Mouse (Mus musculus) stomach, postnatal 0 days (tissue): Measurements from ENCODE around the gene Gm17334. TPM values are rescaled to one million over a fixed set of nuclear protein-coding genes. Genes with fewer than 3 reads are reported as not detected.

Experiments
- ATAC-seq: fragments of 200-750 bp; cut with Nextera tagmentation; 2 replicates; pipeline ENCODE4 v1.8.0; 2017; ENCODE audit not compliant: low FRiP score, low TSS enrichment
- DNase-seq: peaks from one replicate; pipeline ENCODE4 v3.0.0-alpha.2; 2016; ENCODE audit warnings: low spot score
- H3K27ac ChIP-seq: fragments of 300-500 bp; sonication (generic); replicated peaks from 2 replicates; pipeline ENCODE4 v1.5.1; 2014; ENCODE audit warnings: mild to moderate bottlenecking, control low read depth
- H3K27me3 ChIP-seq: fragments of 300-500 bp; sonication (generic); 2 replicates; pipeline ENCODE4 v1.6.1; 2014; ENCODE audit warnings: low read length; ENCODE audit not compliant: control insufficient read depth, insufficient read depth
- H3K36me3 ChIP-seq: fragments of 300-500 bp; sonication (generic); 2 replicates; pipeline ENCODE4 v1.6.1; 2014; ENCODE audit warnings: low read length, mixed read lengths; ENCODE audit not compliant: control insufficient read depth, insufficient read depth
- H3K4me1 ChIP-seq: fragments of 300-500 bp; sonication (generic); replicated peaks from 2 replicates; pipeline ENCODE4 v1.6.1; 2014; ENCODE audit warnings: antibody characterized with exemption; ENCODE audit not compliant: control insufficient read depth, insufficient read depth
- H3K4me2 ChIP-seq: fragments of 300-500 bp; sonication (generic); replicated peaks from 2 replicates; pipeline ENCODE4 v1.6.1; 2014; ENCODE audit warnings: low read depth, mild to moderate bottlenecking, control low read depth, moderate library complexity
- H3K4me3 ChIP-seq: fragments of 300-500 bp; sonication (generic); 2 replicates; pipeline ENCODE4 v1.5.1; 2014; ENCODE audit warnings: low read depth, low read length, control low read depth
- H3K9ac ChIP-seq: fragments of 300-500 bp; sonication (generic); 2 replicates; pipeline ENCODE4 v1.6.1; 2014; ENCODE audit warnings: mild to moderate bottlenecking, low read length, control low read depth, mixed read lengths
- H3K9me3 ChIP-seq: fragments of 300-500 bp; sonication (generic); 2 replicates; pipeline ENCODE4 v1.6.1; 2016; ENCODE audit warnings: low read length; ENCODE audit not compliant: control insufficient read depth
- CTCF ChIP-seq: IDR thresholded peaks from 2 replicates; pipeline ENCODE4 v1.5.1; 2016; ENCODE audit warnings: antibody characterized with exemption, low read depth, mild to moderate bottlenecking, moderate library complexity
- EP300 ChIP-seq: optimal IDR thresholded peaks from 2 replicates; pipeline ENCODE3; 2016; ENCODE audit warnings: antibody characterized with exemption
- WGBS: fragments of 180-500 bp; shearing (Covaris S2); extraction: QIAGEN DNeasy Blood & Tissue Kit; methylation state at CpG from one replicate; pipeline ENCODE4 v1.1.7; 2014; 5-methylcytosine and 5-hydroxymethylcytosine counted together
- polyA plus RNA-seq: library from polyadenylated mRNA; unstranded; fragments of >200 nt; fragmentation: Nextera tagmentation; extraction: Ambion mirVana; gene quantifications from 2 replicates; pipeline ENCODE4 v1.2.1, GENCODE M21; 2015

The Gm17334 gene
- polyA plus RNA-seq, 1 experiment from 2014 or later: 0.17 TPM

GRCm38 (mm10) chr11:53794671-53795557 is 21.9 kb upstream of the Gm17334 start:
- peak overlapping the region; percentile 17; the same call in 1 of the 2 replicates for H3K4me2 ChIP-seq
- no peaks in the 10 kb centered on the region for H3K9me3 ChIP-seq
- H3K27me3 ChIP-seq: no peaks in the 10 kb centered on the region
- TF ChIP-seq EP300 (no peak), CTCF (peak; percentile 39; the same call in 1 of the 2 replicates)
- no peak overlapping the region for H3K4me3 ChIP-seq
- peak; percentile 59 for DNase-seq
- H3K4me1 ChIP-seq: peaks cover 17% of the 10 kb centered on the region
- H3K9ac ChIP-seq: no peak overlapping the region
- ATAC-seq: peak; percentile 66
- WGBS: 34% methylated on average over 25 of the region's 25 CpGs
- H3K36me3 ChIP-seq: no peaks in the 10 kb centered on the region
- peak overlapping the region; percentile 84 for H3K27ac ChIP-seq

GRCm38 (mm10) chr11:53794015-53794414 is 21.0 kb upstream of the Gm17334 start:
- no peak for TF ChIP-seq CTCF
- no peak for TF ChIP-seq EP300
- H3K9ac ChIP-seq: no peak overlapping the region
- WGBS: 65% methylated on average over 3 of the region's 3 CpGs
- 0 out of 2 replicates have a peak overlapping the region, but pooled peaks have one; percentile 14 for H3K27ac ChIP-seq
- no peak overlapping the region for H3K4me3 ChIP-seq
- no peaks in the 10 kb centered on the region for H3K27me3 ChIP-seq
- no peaks in the 10 kb centered on the region for H3K9me3 ChIP-seq
- no peak overlapping the region for H3K4me2 ChIP-seq
- peaks cover 17% of the 10 kb centered on the region for H3K4me1 ChIP-seq
- H3K36me3 ChIP-seq: no peaks in the 10 kb centered on the region
- DNase-seq: no peak
- ATAC-seq: no peak

- DNase-seq: no peak
- TF ChIP-seq CTCF (no peak), EP300 (no peak)
- ATAC-seq: no peak
Observed at GRCm38 (mm10) chr11:53792986-53793385, 20.0 kb upstream of the Gm17334 start.

GRCm38 (mm10) chr11:53789277-53789676 is 16.3 kb upstream of the Gm17334 start:
- no peak overlapping the region for H3K4me3 ChIP-seq
- no peak overlapping the region for H3K4me2 ChIP-seq
- H3K4me1 ChIP-seq: no peaks in the 10 kb centered on the region
- H3K27ac ChIP-seq: no peak overlapping the region
- no peak overlapping the region for H3K9ac ChIP-seq
- H3K27me3 ChIP-seq: no peaks in the 10 kb centered on the region
- 74% methylated on average over 3 of the region's 3 CpGs for WGBS
- H3K9me3 ChIP-seq: no peaks in the 10 kb centered on the region
- ATAC-seq: no peak
- no peaks in the 10 kb centered on the region for H3K36me3 ChIP-seq
- no peak for DNase-seq
- TF ChIP-seq EP300 (no peak), CTCF (no peak)

More at GRCm38 (mm10) chr11:53792986-53793385, 20.0 kb upstream of the Gm17334 start:
- no peak overlapping the region for H3K4me3 ChIP-seq
- peaks cover 17% of the 10 kb centered on the region for H3K4me1 ChIP-seq
- no peak overlapping the region for H3K27ac ChIP-seq
- H3K36me3 ChIP-seq: no peaks in the 10 kb centered on the region
- no peak overlapping the region for H3K4me2 ChIP-seq
- no peaks in the 10 kb centered on the region for H3K9me3 ChIP-seq
- H3K27me3 ChIP-seq: no peaks in the 10 kb centered on the region
- no peak overlapping the region for H3K9ac ChIP-seq
- WGBS: 50% methylated on average over 3 of the region's 3 CpGs

- no peak overlapping the region for H3K9ac ChIP-seq
- H3K9me3 ChIP-seq: no peaks in the 10 kb centered on the region
- no peak overlapping the region for H3K4me3 ChIP-seq
- no peak; the same call in 1 of the 2 replicates for ATAC-seq
- H3K4me2 ChIP-seq: no peak overlapping the region
- no peaks in the 10 kb centered on the region for H3K36me3 ChIP-seq
- no peaks in the 10 kb centered on the region for H3K4me1 ChIP-seq
- H3K27me3 ChIP-seq: no peaks in the 10 kb centered on the region
- no peak for DNase-seq
- no peak for TF ChIP-seq CTCF
- TF ChIP-seq EP300: no peak
- no peak overlapping the region for H3K27ac ChIP-seq
- WGBS: 67% methylated on average over 8 of the region's 8 CpGs
Observed at GRCm38 (mm10) chr11:53788196-53788595, 15.2 kb upstream of the Gm17334 start.
